Mouse (Mus musculus) lung, postnatal 25 days (tissue): Measurements from ENCODE around the gene Slc26a1.

ENCODE experiments used
- DNase-seq: peaks from one replicate; pipeline ENCODE4 v3.0.0; 2022; ENCODE audit warnings: low spot score

The Slc26a1 gene

GRCm38 (mm10) chr5:108691152-108691551 is 15.8 kb upstream of the Slc26a1 start:
- no peak for DNase-seq

- DNase-seq = no peak
These were observed 13.7 kb upstream of the Slc26a1 start for GRCm38 (mm10) chr5:108689091-108689490.

GRCm38 (mm10) chr5:108680871-108681270 is 5.5 kb upstream of the Slc26a1 start:
- no peak for DNase-seq

GRCm38 (mm10) chr5:108679909-108680308 is 4.5 kb upstream of the Slc26a1 start:
- DNase-seq = no peak

- DNase-seq = no peak
These were observed 3.0 kb upstream of the Slc26a1 start for GRCm38 (mm10) chr5:108678296-108678854.

GRCm38 (mm10) chr5:108677605-108678295 is 2.4 kb upstream of the Slc26a1 start:
- DNase-seq = no peak

- DNase-seq = no peak
These were observed 1.6 kb upstream of the Slc26a1 start for GRCm38 (mm10) chr5:108676772-108677498.

- DNase-seq = no peak
These were observed 745 bp downstream of the Slc26a1 start for GRCm38 (mm10) chr5:108674624-108675023.

- no peak for DNase-seq
These were observed 3.6 kb downstream of the Slc26a1 start for GRCm38 (mm10) chr5:108671757-108672156.

- DNase-seq = peak; percentile 25
These were observed 4.6 kb downstream of the Slc26a1 start for GRCm38 (mm10) chr5:108670785-108671184.

- no peak for DNase-seq
These were observed 5.4 kb downstream of the Slc26a1 start for GRCm38 (mm10) chr5:108669986-108670385.

GRCm38 (mm10) chr5:108668977-108669936 is 6.1 kb downstream of the Slc26a1 start, which contains the start of gene Dgkq:
Gene Dgkq, minus strand, starts transcription at chr5:108669672.
- DNase-seq = peak; percentile 92

- DNase-seq = no peak
These were observed 6.9 kb downstream of the Slc26a1 start for GRCm38 (mm10) chr5:108668387-108668932.

- DNase-seq = no peak
These were observed 8.0 kb downstream of the Slc26a1 start for GRCm38 (mm10) chr5:108667370-108667769.

GRCm38 (mm10) chr5:108665066-108665465 is 10.3 kb downstream of the Slc26a1 start:
- DNase-seq = no peak

GRCm38 (mm10) chr5:108662772-108663171 is 12.6 kb downstream of the Slc26a1 start:
- no peak for DNase-seq

GRCm38 (mm10) chr5:108660632-108661268 is 14.6 kb downstream of the Slc26a1 start:
- peak; percentile 93 for DNase-seq

- no peak for DNase-seq
These were observed 15.4 kb downstream of the Slc26a1 start, which contains the start of gene Idua for GRCm38 (mm10) chr5:108659698-108660631. Gene Idua, plus strand, starts transcription at chr5:108660331.

- no peak for DNase-seq
These were observed 16.8 kb downstream of the Slc26a1 start for GRCm38 (mm10) chr5:108658611-108659010.

GRCm38 (mm10) chr5:108657406-108657805 is 18.0 kb downstream of the Slc26a1 start:
- DNase-seq = no peak
